Mouse (Mus musculus): ENCODE measurements around the gene Ugcg. TPM values are rescaled to one million over a fixed set of nuclear protein-coding genes. Genes with fewer than 3 reads are reported as not detected.

Gene Ugcg
- polyA plus RNA-seq, 2 experiments: 7.5 to 21.7 TPM

GRCm38 (mm10) chr4:59189546-59190237 lies 635 bp downstream of the Ugcg start:
- H3K27me3 ChIP-seq (ENCODE audit: control insufficient read depth, insufficient read depth, low read length): no peaks in the 10 kb centered on the region
- peak overlapping the region; percentile 73 for H3K4me2 ChIP-seq (ENCODE audit: low read depth)
- peak overlapping the region; percentile 80 for H3K27ac ChIP-seq
- ATAC-seq (ENCODE audit: insufficient read depth) (peak; percentile 10; the same call in 1 of the 2 replicates), DNase-seq (ENCODE audit: low read depth in 3 of 3, low spot score in 3 of 3) (no peak)
- under 1% methylated on average over 52 of the region's 54 CpGs for WGBS (ENCODE audit: insufficient replicate concordance)
- TF ChIP-seq CTCF (IDR thresholded peaks at IDR 0.05; ENCODE audit: low read depth) (no peak), EP300 (IDR thresholded peaks at IDR 0.05; ENCODE audit: low read depth) (no peak)
- peak overlapping the region; percentile 88 for H3K9ac ChIP-seq (replicated peaks)
- peak overlapping the region; percentile 89 to 96 for H3K4me3 ChIP-seq (ENCODE audit: insufficient read depth in 1 of 2, low read depth in 2 of 2, low read length in 2 of 2)
- H3K36me3 ChIP-seq (replicated peaks; ENCODE audit: control insufficient read depth, insufficient read depth, low read depth): no peaks in the 10 kb centered on the region
- peaks cover 17 to 28% of the 10 kb centered on the region in 2 experiments for H3K4me1 ChIP-seq (replicated peaks; ENCODE audit: control insufficient read depth in 2 of 2, insufficient read depth in 2 of 2, low read length in 1 of 2)
- no peaks in the 10 kb centered on the region for H3K9me3 ChIP-seq (ENCODE audit: control insufficient read depth, low read length)

GRCm38 (mm10) chr4:59190650-59191424 lies 1.8 kb downstream of the Ugcg start:
- TF ChIP-seq CTCF (IDR thresholded peaks at IDR 0.05; ENCODE audit: low read depth): no peak
- peak; percentile 65 for TF ChIP-seq EP300 (IDR thresholded peaks at IDR 0.05; ENCODE audit: low read depth)
- Histone ChIP-seq H3K4me1 (replicated peaks; ENCODE audit: control insufficient read depth in 2 of 2, insufficient read depth in 2 of 2, low read length in 1 of 2) (peaks cover 24 to 31% of the 10 kb centered on the region in 2 experiments), H3K27ac (peak overlapping the region; percentile 80), H3K27me3 (ENCODE audit: control insufficient read depth, insufficient read depth, low read length) (no peaks in the 10 kb centered on the region), H3K4me2 (ENCODE audit: low read depth) (peak overlapping the region; percentile 73), H3K4me3 (ENCODE audit: insufficient read depth in 1 of 2, low read depth in 2 of 2, low read length in 2 of 2) (peak overlapping the region; percentile 89 to 96), H3K36me3 (replicated peaks; ENCODE audit: control insufficient read depth, insufficient read depth, low read depth) (no peaks in the 10 kb centered on the region), H3K9ac (replicated peaks) (peak overlapping the region; percentile 88), H3K9me3 (ENCODE audit: control insufficient read depth, low read length) (no peaks in the 10 kb centered on the region)
- WGBS (ENCODE audit: insufficient replicate concordance): 11% methylated on average over 7 of the region's 7 CpGs
- DNase-seq (ENCODE audit: low read depth in 3 of 3, low spot score in 3 of 3): no peak
- ATAC-seq (ENCODE audit: insufficient read depth): no peak

- no peak for TF ChIP-seq EP300 (IDR thresholded peaks at IDR 0.05; ENCODE audit: low read depth)
- no peak for TF ChIP-seq CTCF (IDR thresholded peaks at IDR 0.05; ENCODE audit: low read depth)
- WGBS (ENCODE audit: insufficient replicate concordance): 56% methylated on average over 13 of the region's 13 CpGs
- no peak for DNase-seq (ENCODE audit: low read depth in 3 of 3, low spot score in 3 of 3)
- Histone ChIP-seq H3K27ac (peak overlapping the region; percentile 7), H3K4me3 (ENCODE audit: insufficient read depth in 1 of 2, low read depth in 2 of 2, low read length in 2 of 2) (no peak overlapping the region), H3K4me2 (ENCODE audit: low read depth) (peak overlapping the region; percentile 73), H3K9me3 (ENCODE audit: control insufficient read depth, low read length) (no peaks in the 10 kb centered on the region), H3K9ac (replicated peaks) (peak overlapping the region; percentile 31), H3K4me1 (replicated peaks; ENCODE audit: control insufficient read depth in 2 of 2, insufficient read depth in 2 of 2, low read length in 1 of 2) (peaks cover 51 to 56% of the 10 kb centered on the region in 2 experiments), H3K36me3 (replicated peaks; ENCODE audit: control insufficient read depth, insufficient read depth, low read depth) (no peaks in the 10 kb centered on the region), H3K27me3 (ENCODE audit: control insufficient read depth, insufficient read depth, low read length) (no peaks in the 10 kb centered on the region)
- no peak for ATAC-seq (ENCODE audit: insufficient read depth)
Measured at GRCm38 (mm10) chr4:59194731-59195496, 5.9 kb downstream of the Ugcg start.

- ATAC-seq (ENCODE audit: insufficient read depth) (peak; percentile 73), DNase-seq (ENCODE audit: low read depth in 3 of 3, low spot score in 3 of 3) (peak; percentile 65 to 68 (median 67))
- Histone ChIP-seq H3K4me2 (ENCODE audit: low read depth) (peak overlapping the region; percentile 79), H3K27me3 (ENCODE audit: control insufficient read depth, insufficient read depth, low read length) (no peaks in the 10 kb centered on the region), H3K27ac (peak overlapping the region; percentile 85), H3K9ac (replicated peaks) (peak overlapping the region; percentile 63), H3K9me3 (ENCODE audit: control insufficient read depth, low read length) (no peaks in the 10 kb centered on the region), H3K36me3 (replicated peaks; ENCODE audit: control insufficient read depth, insufficient read depth, low read depth) (no peaks in the 10 kb centered on the region), H3K4me1 (replicated peaks; ENCODE audit: control insufficient read depth in 2 of 2, insufficient read depth in 2 of 2, low read length in 1 of 2) (peaks cover 63 to 64% of the 10 kb centered on the region in 2 experiments), H3K4me3 (ENCODE audit: insufficient read depth in 1 of 2, low read depth in 2 of 2, low read length in 2 of 2) (peak overlapping the region; percentile 40 to 47)
- 5% methylated on average over 12 of the region's 12 CpGs for WGBS (ENCODE audit: insufficient replicate concordance)
- peak; percentile 81 for TF ChIP-seq EP300 (IDR thresholded peaks at IDR 0.05; ENCODE audit: low read depth)
- no peak for TF ChIP-seq CTCF (IDR thresholded peaks at IDR 0.05; ENCODE audit: low read depth)
Measured at GRCm38 (mm10) chr4:59196346-59197077, 7.5 kb downstream of the Ugcg start.
